Mouse (Mus musculus) thymus, postnatal 0 days (tissue): ENCODE measurements around the gene Tacc2. TPM values are rescaled to one million over a fixed set of nuclear protein-coding genes. Genes with fewer than 3 reads are reported as not detected.
"Not testable (repeated sequence)": the region's sequence is repeated elsewhere in the genome, so short reads cannot be mapped to it uniquely, and the experiment has no call there.

Source experiments
- DNase-seq: peaks from one replicate; pipeline ENCODE4 v3.0.0-alpha.2; 2015; ENCODE audit warnings: low spot score
- polyA plus RNA-seq: library from polyadenylated mRNA; unstranded; fragments of >200 nt; fragmentation: Nextera tagmentation; extraction: Ambion mirVana; gene quantifications from 2 replicates; pipeline ENCODE4 v1.2.1, GENCODE M21; 2015

The Tacc2 gene
- polyA plus RNA-seq, 1 experiment from 2014 or later, result 17.3 TPM

GRCm38 (mm10) chr7:130648061-130648460, 70.8 kb downstream of the Tacc2 start:
- no peak for DNase-seq

- no peak for DNase-seq
These were observed 72.0 kb downstream of the Tacc2 start for GRCm38 (mm10) chr7:130649257-130649656.

- DNase-seq, result no peak
These were observed 73.4 kb downstream of the Tacc2 start for GRCm38 (mm10) chr7:130650621-130651020.

- no peak for DNase-seq
These were observed 75.9 kb downstream of the Tacc2 start for GRCm38 (mm10) chr7:130653036-130653555.

- DNase-seq, result no peak
These were observed 77.3 kb downstream of the Tacc2 start for GRCm38 (mm10) chr7:130654562-130654961.

- DNase-seq, result no peak
These were observed 79.7 kb downstream of the Tacc2 start for GRCm38 (mm10) chr7:130656965-130657364.

GRCm38 (mm10) chr7:130657751-130658150, 80.5 kb downstream of the Tacc2 start:
- DNase-seq, result peak; percentile 16

GRCm38 (mm10) chr7:130659129-130659528, 81.9 kb downstream of the Tacc2 start:
- DNase-seq, result no peak

- DNase-seq, result no peak
These were observed 85.0 kb downstream of the Tacc2 start for GRCm38 (mm10) chr7:130662250-130662649.

- no peak for DNase-seq
These were observed 85.6 kb downstream of the Tacc2 start for GRCm38 (mm10) chr7:130662869-130663268.

- no peak for DNase-seq
These were observed 86.8 kb downstream of the Tacc2 start for GRCm38 (mm10) chr7:130664037-130664436.

GRCm38 (mm10) chr7:130664629-130665028, 87.4 kb downstream of the Tacc2 start:
- no peak for DNase-seq

- no peak for DNase-seq
These were observed 88.1 kb downstream of the Tacc2 start for GRCm38 (mm10) chr7:130665358-130665757.

GRCm38 (mm10) chr7:130668013-130668412, 90.8 kb downstream of the Tacc2 start:
- not testable (repeated sequence) for DNase-seq

GRCm38 (mm10) chr7:130668729-130669281, 91.6 kb downstream of the Tacc2 start:
- no peak for DNase-seq

GRCm38 (mm10) chr7:130669370-130669881, 92.2 kb downstream of the Tacc2 start:
- no peak for DNase-seq

- no peak for DNase-seq
These were observed 93.1 kb downstream of the Tacc2 start for GRCm38 (mm10) chr7:130670358-130670757.

GRCm38 (mm10) chr7:130671301-130671700, 94.1 kb downstream of the Tacc2 start:
- DNase-seq, result no peak

GRCm38 (mm10) chr7:130673169-130674033, 96.2 kb downstream of the Tacc2 start:
- DNase-seq, result peak; percentile 58

- no peak for DNase-seq
These were observed 97.3 kb downstream of the Tacc2 start for GRCm38 (mm10) chr7:130674526-130674925.

- DNase-seq, result no peak
These were observed 99.8 kb downstream of the Tacc2 start for GRCm38 (mm10) chr7:130676885-130677540.
